In genomic region chr2:156584154-156584796, GRCm38 (mm10) we compare ENCODE assay signal across 8 mouse cellular contexts. TPM values are rescaled to one million over a fixed set of nuclear protein-coding genes. Genes with fewer than 3 reads are reported as not detected.
DNase-seq lines count a peak whose midpoint lies in the region; ATAC-seq and TF ChIP-seq lines count a peak whose summit lies in the region.

No protein-coding gene starts in this region.

- DNase-seq in left cerebral cortex, adult 2 months (ENCODE audit: extremely low spot score in 1 of 2, low spot score in 2 of 2): peak in 1 of 2 experiments; percentile 49
- DNase-seq in left cerebral cortex, adult 8-10 months (ENCODE audit: low spot score in 2 of 2): no peak
- DNase-seq in ES-CJ7 (ENCODE audit: low read depth, low spot score): peak; percentile 44
- peak; percentile 53 to 69 for DNase-seq in cerebellum, adult 2 months
- no peak for DNase-seq in yolk sac, embryonic 10.5 days (ENCODE audit: low spot score)

- TF ChIP-seq POLR2A in cerebellum, adult 2 months (IDR thresholded peaks at IDR 0.05; ENCODE audit: borderline replicate concordance, insufficient read depth, low read length): no peak

- peak overlapping the region; percentile 40; the same call in 1 of the 2 replicates for H3K4me2 ChIP-seq in hindbrain, embryonic 13.5 days
- H3K4me2 ChIP-seq in neural tube, embryonic 13.5 days: no peak overlapping the region

- H3K27ac ChIP-seq in left cerebral cortex, adult 2 months: peak overlapping the region; percentile 54; the same call in 1 of the 2 replicates
- H3K27ac ChIP-seq in cerebellum, adult 2 months (ENCODE audit: insufficient read depth, low read length): no peak overlapping the region
- no peak overlapping the region for H3K27ac ChIP-seq in hindbrain, embryonic 13.5 days
- H3K27ac ChIP-seq in neural tube, embryonic 13.5 days (replicated peaks): no peak overlapping the region

- no peaks in the 10 kb centered on the region for H3K9me3 ChIP-seq in hindbrain, embryonic 13.5 days
- no peaks in the 10 kb centered on the region for H3K9me3 ChIP-seq in neural tube, embryonic 13.5 days

- peak; percentile 65 for TF ChIP-seq CTCF in left cerebral cortex, adult 2 months (IDR thresholded peaks at IDR 0.05)
- TF ChIP-seq CTCF in cerebellum, adult 2 months (IDR thresholded peaks at IDR 0.05; ENCODE audit: borderline replicate concordance, insufficient read depth, low read depth, low read length): peak; percentile 69

- 0 out of 2 replicates have a peak, but pooled peaks have one; percentile 29 for ATAC-seq in hindbrain, embryonic 13.5 days (ENCODE audit: low FRiP score)
- peak; percentile 40; the same call in 1 of the 2 replicates for ATAC-seq in neural tube, embryonic 13.5 days (ENCODE audit: low read depth)
- no peak for ATAC-seq in inflammation-experienced regulatory T-cells, adult 6 months

- no peaks in the 10 kb centered on the region for H3K27me3 ChIP-seq in cerebellum, adult 2 months (ENCODE audit: control insufficient read depth, insufficient read depth, low read length)
- H3K27me3 ChIP-seq in hindbrain, embryonic 13.5 days: no peaks in the 10 kb centered on the region
- peaks cover 7% of the 10 kb centered on the region for H3K27me3 ChIP-seq in neural tube, embryonic 13.5 days

- H3K4me3 ChIP-seq in left cerebral cortex, adult 2 months: no peak overlapping the region
- H3K4me3 ChIP-seq in cerebellum, adult 2 months (replicated peaks; ENCODE audit: insufficient read depth, low read depth, low read length): no peak overlapping the region
- no peak overlapping the region for H3K4me3 ChIP-seq in hindbrain, embryonic 13.5 days
- H3K4me3 ChIP-seq in neural tube, embryonic 13.5 days: no peak overlapping the region

- H3K4me1 ChIP-seq in cerebellum, adult 2 months (ENCODE audit: control insufficient read depth, insufficient read depth, low read length): peaks cover 7% of the 10 kb centered on the region; the same call in 1 of the 2 replicates
- peaks cover 17% of the 10 kb centered on the region for H3K4me1 ChIP-seq in hindbrain, embryonic 13.5 days (replicated peaks)
- peaks cover 21% of the 10 kb centered on the region for H3K4me1 ChIP-seq in neural tube, embryonic 13.5 days (replicated peaks)

- no peak overlapping the region for H3K9ac ChIP-seq in hindbrain, embryonic 13.5 days
- no peak overlapping the region for H3K9ac ChIP-seq in neural tube, embryonic 13.5 days

- 25% methylated on average over 11 of the region's 11 CpGs for WGBS in cerebellum, adult 2 months
- 59% methylated on average over 11 of the region's 11 CpGs for WGBS in hindbrain, embryonic 13.5 days
- 62% methylated on average over 11 of the region's 11 CpGs for WGBS in neural tube, embryonic 13.5 days

- intact Hi-C loops in left cerebral cortex, adult 2 months (cut with DNase I): loop anchor here (1.0 kb wide), 1 partner anchor 121 kb away; no protein-coding TSS in a partner anchor

- no peaks in the 10 kb centered on the region for H3K36me3 ChIP-seq in hindbrain, embryonic 13.5 days
- no peaks in the 10 kb centered on the region for H3K36me3 ChIP-seq in neural tube, embryonic 13.5 days

RNA-seq across cellular contexts. Expression of gene Dlgap4, which starts 29.2 kb away (rescaled TPM):
- total RNA-seq in left cerebral cortex, adult 2 months (2021): 100 to 1,000 TPM; 248 to 254 TPM
- 100 to 1,000 TPM; 201 to 218 (median 204) TPM for total RNA-seq in left cerebral cortex, adult 8-10 months (2022)
- polyA plus RNA-seq in cerebellum, adult 2 months (2012; rRNA removed): 126 and 130 TPM in 2 replicates
- 232 and 238 TPM in 2 replicates for polyA plus RNA-seq in hindbrain, embryonic 13.5 days (2015; fragmentation: Nextera tagmentation; extraction: Ambion mirVana)
- polyA plus RNA-seq in neural tube, embryonic 13.5 days (2015; fragmentation: Nextera tagmentation; extraction: Ambion mirVana): 201 and 209 TPM in 2 replicates
- 10 to 100 TPM; 58.0 to 75.9 (median 74.7) TPM for polyA plus RNA-seq in inflammation-experienced regulatory T-cells, adult 6 months (2017; shearing (Covaris generic))

RNA-seq across cellular contexts. Expression of gene Aar2, which starts 36.9 kb away (rescaled TPM):
- total RNA-seq in left cerebral cortex, adult 2 months (2021): 10 to 100 TPM; 37.3 to 39.6 TPM
- 10 to 100 TPM; 34.8 to 36.6 (median 35.9) TPM for total RNA-seq in left cerebral cortex, adult 8-10 months (2022)
- polyA plus RNA-seq in cerebellum, adult 2 months (2012; rRNA removed): 41.4 and 43.2 TPM in 2 replicates
- polyA plus RNA-seq in hindbrain, embryonic 13.5 days (2015; fragmentation: Nextera tagmentation; extraction: Ambion mirVana): 45.7 and 46.5 TPM in 2 replicates
- 41.9 and 44.8 TPM in 2 replicates for polyA plus RNA-seq in neural tube, embryonic 13.5 days (2015; fragmentation: Nextera tagmentation; extraction: Ambion mirVana)
- polyA plus RNA-seq in inflammation-experienced regulatory T-cells, adult 6 months (2017; shearing (Covaris generic)): 10 to 100 TPM; 28.5 to 34.5 (median 31.8) TPM

Comparison
In these comparisons a context has a peak if more than half of its experiments do, and no peak if none do; other contexts are left out.
1. DNase-seq: peak in ES-CJ7 (single experiment) and cerebellum, adult 2 months (2 of 2); none in left cerebral cortex, adult 8-10 months (0 of 2) and yolk sac, embryonic 10.5 days (single experiment).